Comparison of ENCODE assay signal across 10 mouse cellular contexts in the genomic region with DNA sequence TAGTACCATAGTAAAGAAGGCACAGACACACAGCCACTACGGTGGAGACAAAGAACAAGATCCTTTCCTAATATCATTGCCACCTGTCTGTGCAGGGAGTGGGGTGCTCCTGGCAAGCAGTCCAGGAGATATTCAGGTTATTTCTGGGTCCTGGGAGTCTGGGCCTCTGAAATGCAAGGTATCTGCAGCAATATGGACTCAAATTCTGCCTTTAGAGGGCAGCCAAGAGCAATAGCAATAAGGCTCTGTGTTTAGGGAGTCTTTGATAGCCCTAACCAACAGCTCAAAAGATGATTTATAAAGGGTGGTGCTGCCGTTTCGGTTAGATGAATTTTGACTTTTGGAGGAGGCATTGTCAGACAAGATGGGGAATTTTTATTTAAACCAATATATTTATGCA. TPM values are rescaled to one million over a fixed set of nuclear protein-coding genes. Genes with fewer than 3 reads are reported as not detected.
DNase-seq lines count a peak whose midpoint lies in the region; ATAC-seq lines count a peak whose summit lies in the region.
"Had no signal": no experiment of that assay in that cellular context is flagged by ENCODE, and none has a peak within 500 bp of the region (broad histone marks: within the 10 kb centered on the region; RNA-seq: fewer than 3 reads in every experiment).

No protein-coding gene starts in this region.

- H3K27me3 ChIP-seq in heart, embryonic 12.5 days (replicated peaks) = no peaks in the 10 kb centered on the region
- H3K27me3 ChIP-seq in liver, embryonic 11.5 days (replicated peaks; ENCODE audit: control insufficient read depth, insufficient read depth, low read length) = no peaks in the 10 kb centered on the region

- no peaks in the 10 kb centered on the region for H3K9me3 ChIP-seq in heart, embryonic 12.5 days (replicated peaks)
- H3K9me3 ChIP-seq in liver, embryonic 11.5 days (ENCODE audit: control insufficient read depth, low read length) = no peaks in the 10 kb centered on the region

- H3K4me2 ChIP-seq in heart, embryonic 12.5 days = no peak overlapping the region
- H3K4me2 ChIP-seq in liver, embryonic 11.5 days = no peak overlapping the region

- no peak for ATAC-seq in heart, embryonic 12.5 days (ENCODE audit: insufficient number of reproducible peaks, low FRiP score)
- peak; percentile 31; the same call in 1 of the 2 replicates for ATAC-seq in liver, embryonic 11.5 days (replicated peaks; ENCODE audit: low FRiP score)

- no peak overlapping the region for H3K9ac ChIP-seq in heart, embryonic 12.5 days
- H3K9ac ChIP-seq in liver, embryonic 11.5 days (ENCODE audit: low read depth, low read length) = no peak overlapping the region

- intact Hi-C loops in heart, postnatal 10 days (cut with DNase I) = loop anchor here (5.0 to 10.0 kb wide), 2 partner anchors 324 to 412 kb away; no protein-coding TSS in a partner anchor

- H3K36me3 ChIP-seq in heart, embryonic 12.5 days = no peaks in the 10 kb centered on the region
- H3K36me3 ChIP-seq in liver, embryonic 11.5 days (ENCODE audit: control insufficient read depth, insufficient read depth, low read length) = no peaks in the 10 kb centered on the region

- no peaks in the 10 kb centered on the region for H3K4me1 ChIP-seq in heart, embryonic 12.5 days (replicated peaks)
- H3K4me1 ChIP-seq in liver, embryonic 11.5 days (replicated peaks; ENCODE audit: control insufficient read depth, insufficient read depth, low read length) = peaks cover 3% of the 10 kb centered on the region; the same call in 1 of the 2 replicates

- no peak overlapping the region for H3K4me3 ChIP-seq in heart, embryonic 12.5 days
- H3K4me3 ChIP-seq in liver, embryonic 11.5 days (ENCODE audit: low read depth, low read length) = no peak overlapping the region

- no peak overlapping the region for H3K27ac ChIP-seq in heart, embryonic 12.5 days (ENCODE audit: poor library complexity, severe bottlenecking)
- H3K27ac ChIP-seq in liver, embryonic 11.5 days (ENCODE audit: low read depth, low read length) = no peak overlapping the region

- DNase-seq in heart, postnatal 10 days = peak; percentile 23 to 32
- peak; percentile 23 for DNase-seq in urinary bladder, postnatal 25 days (ENCODE audit: low spot score)
- no peak for DNase-seq in urinary bladder, postnatal 10 days (ENCODE audit: low spot score)
- peak; percentile 11 to 29 for DNase-seq in cerebellum, postnatal 25 days
- no peak for DNase-seq in liver, embryonic 11.5 days (ENCODE audit: low spot score)
- peak; percentile 21 for DNase-seq in thymus, postnatal 14 days
- no peak for DNase-seq in layer of hippocampus, adult 9-11 months

- 75% methylated on average over 3 of the region's 3 CpGs for WGBS in heart, embryonic 12.5 days
- WGBS in liver, embryonic 11.5 days = 63% methylated on average over 3 of the region's 3 CpGs

RNA-seq across cellular contexts. Expression of a gene that starts 0.9 kb away (rescaled TPM):
- under 1 TPM; 0.10 to 0.14 TPM for total RNA-seq in heart, postnatal 10 days (2021)
- 0.21 and 0.26 TPM in 2 replicates for polyA plus RNA-seq in heart, embryonic 12.5 days (2016; fragmentation: Nextera tagmentation; extraction: Ambion mirVana)
- 1.6 and 2.0 TPM in 2 replicates for polyA plus RNA-seq in liver, embryonic 11.5 days (2014; fragmentation: Nextera tagmentation; extraction: Ambion mirVana)
- total RNA-seq: layer of hippocampus, postnatal 10 days had no signal
- polyA plus RNA-seq: neural tube, embryonic 14.5 days had no signal

RNA-seq across cellular contexts. Expression of a gene that starts 44.6 kb away (rescaled TPM):
- total RNA-seq in heart, postnatal 10 days (2021) = not detected
- polyA plus RNA-seq in heart, embryonic 12.5 days (2016; fragmentation: Nextera tagmentation; extraction: Ambion mirVana) = 0.26 and 0.31 TPM in 2 replicates
- 0.34 and 0.90 TPM in 2 replicates for polyA plus RNA-seq in liver, embryonic 11.5 days (2014; fragmentation: Nextera tagmentation; extraction: Ambion mirVana)
- total RNA-seq: layer of hippocampus, postnatal 10 days had no signal

Comparison
In these comparisons a context has a peak if more than half of its experiments do, and no peak if none do; other contexts are left out.
1. DNase-seq: peak in heart, postnatal 10 days (2 of 2), urinary bladder, postnatal 25 days (single experiment), cerebellum, postnatal 25 days (2 of 2) and thymus, postnatal 14 days (single experiment); none in urinary bladder, postnatal 10 days (single experiment), liver, embryonic 11.5 days (single experiment) and layer of hippocampus, adult 9-11 months (single experiment).